Mouse (Mus musculus): ENCODE results near the gene Tbrg1.

Gene Tbrg1

GRCm38 (mm10) chr9:37629941-37630340 is 27.2 kb downstream of the Tbrg1 start:
- no peak for DNase-seq (ENCODE audit: low spot score in 2 of 2)

DNA sequence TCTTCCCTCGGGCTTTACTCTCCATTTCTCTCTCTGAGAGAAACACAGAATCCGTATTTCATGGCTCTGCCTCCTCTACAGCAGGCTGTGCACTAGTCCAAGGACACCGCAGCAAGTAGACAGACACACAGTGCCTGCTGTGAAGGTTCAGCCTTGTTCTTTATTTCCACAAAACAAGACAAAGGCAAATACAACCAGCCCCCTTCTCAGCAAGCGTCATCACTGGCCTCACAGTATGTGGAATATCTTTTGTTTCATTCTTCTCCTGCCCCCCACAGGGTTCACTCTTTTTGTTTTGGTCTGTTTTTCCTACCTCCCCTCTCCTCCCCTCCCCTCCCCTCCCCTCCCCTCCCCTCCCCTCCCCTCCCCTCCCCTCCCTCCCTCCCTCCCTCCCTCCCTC is 28.5 kb downstream of the Tbrg1 start:
- DNase-seq (ENCODE audit: low spot score in 2 of 2), result peak in 1 of 2 experiments; percentile 11

GRCm38 (mm10) chr9:37627263-37627662 is 29.8 kb downstream of the Tbrg1 start:
- DNase-seq (ENCODE audit: low spot score in 2 of 2), result peak in 1 of 2 experiments; percentile 7

GRCm38 (mm10) chr9:37626103-37626567 is 31.0 kb downstream of the Tbrg1 start:
- DNase-seq (ENCODE audit: low spot score in 2 of 2), result peak; percentile 49 to 66

DNA sequence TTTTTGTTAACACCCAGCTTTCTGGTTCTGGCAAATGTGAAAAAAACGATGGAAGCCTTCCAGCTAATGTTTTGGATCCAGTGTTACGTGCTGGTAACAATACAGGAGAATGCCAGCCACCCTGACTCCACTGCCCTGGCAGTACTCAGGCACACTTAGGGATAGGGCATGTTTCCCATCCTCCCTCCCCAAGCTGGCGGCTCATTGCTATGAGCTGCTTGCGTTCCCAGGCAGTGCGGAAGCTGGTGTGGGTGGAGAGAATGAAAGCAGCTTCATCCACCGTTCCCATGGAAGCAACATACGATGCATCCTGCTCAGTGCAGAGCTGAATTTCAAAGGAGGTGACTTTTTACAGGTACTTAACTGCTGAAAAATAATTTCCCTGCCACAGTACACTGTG is 31.5 kb downstream of the Tbrg1 start:
- DNase-seq (ENCODE audit: low spot score in 2 of 2), result peak; percentile 88 to 93

- DNase-seq (ENCODE audit: low spot score in 2 of 2), result peak in 1 of 2 experiments; percentile 28
These were observed 32.0 kb downstream of the Tbrg1 start for GRCm38 (mm10) chr9:37625129-37625528.

GRCm38 (mm10) chr9:37624502-37624901 is 32.6 kb downstream of the Tbrg1 start:
- DNase-seq (ENCODE audit: low spot score in 2 of 2), result no peak

- peak in 1 of 2 experiments; percentile 49 for DNase-seq (ENCODE audit: low spot score in 2 of 2)
These were observed 33.1 kb downstream of the Tbrg1 start for GRCm38 (mm10) chr9:37623981-37624380.

- DNase-seq (ENCODE audit: low spot score in 2 of 2), result peak in 1 of 2 experiments; percentile 54
These were observed 35.8 kb downstream of the Tbrg1 start for GRCm38 (mm10) chr9:37621290-37621689.

DNA sequence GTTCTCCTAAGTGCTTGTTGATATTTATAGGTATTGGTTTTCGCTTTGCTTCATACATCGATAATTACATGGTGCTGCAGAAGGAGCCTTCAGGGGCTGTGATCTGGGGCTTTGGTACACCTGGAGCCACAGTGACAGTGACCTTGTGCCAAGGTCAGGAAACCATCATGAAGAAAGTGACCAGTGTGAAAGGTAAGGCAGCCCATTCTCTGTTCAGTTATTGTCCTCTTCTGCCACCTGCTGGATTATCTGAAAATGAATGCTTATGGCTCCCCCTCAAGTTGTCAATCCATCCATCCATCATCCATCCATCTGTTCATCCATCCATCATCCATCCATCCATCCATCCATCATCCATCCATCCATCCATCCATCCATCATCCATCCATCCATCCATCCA is 40.3 kb downstream of the Tbrg1 start:
- no peak for DNase-seq (ENCODE audit: low spot score in 2 of 2)

GRCm38 (mm10) chr9:37615220-37615619 is 41.9 kb downstream of the Tbrg1 start:
- no peak for DNase-seq (ENCODE audit: low spot score in 2 of 2)

DNA sequence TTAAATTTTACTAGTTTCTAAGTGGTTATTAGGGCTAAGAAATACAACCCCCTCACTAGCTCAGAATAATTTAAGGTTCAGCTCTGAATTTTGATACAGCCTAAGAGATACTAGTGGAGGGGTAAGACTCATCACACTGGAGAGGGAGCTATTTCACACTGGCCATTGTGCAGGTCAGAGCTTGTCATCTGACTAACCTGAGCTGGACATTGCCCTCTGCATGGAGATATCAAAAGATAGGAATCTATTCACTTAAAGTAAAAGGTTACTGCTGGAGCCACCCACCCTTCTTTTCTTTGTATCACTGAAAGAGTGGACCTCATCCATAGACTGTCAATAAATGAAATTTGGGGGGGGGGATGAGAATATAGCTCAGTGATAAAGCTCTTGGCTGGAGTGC is 42.8 kb downstream of the Tbrg1 start:
- no peak for DNase-seq (ENCODE audit: low spot score in 2 of 2)

- no peak for DNase-seq (ENCODE audit: low spot score in 2 of 2)
These were observed 43.2 kb downstream of the Tbrg1 start for GRCm38 (mm10) chr9:37613911-37614280.

GRCm38 (mm10) chr9:37613182-37613910 is 43.8 kb downstream of the Tbrg1 start, which contains the start of gene Spa17:
Spa17 (minus strand) TSS chr9:37613722.
- DNase-seq (ENCODE audit: low spot score in 2 of 2), result peak; percentile 92 to 93

DNA sequence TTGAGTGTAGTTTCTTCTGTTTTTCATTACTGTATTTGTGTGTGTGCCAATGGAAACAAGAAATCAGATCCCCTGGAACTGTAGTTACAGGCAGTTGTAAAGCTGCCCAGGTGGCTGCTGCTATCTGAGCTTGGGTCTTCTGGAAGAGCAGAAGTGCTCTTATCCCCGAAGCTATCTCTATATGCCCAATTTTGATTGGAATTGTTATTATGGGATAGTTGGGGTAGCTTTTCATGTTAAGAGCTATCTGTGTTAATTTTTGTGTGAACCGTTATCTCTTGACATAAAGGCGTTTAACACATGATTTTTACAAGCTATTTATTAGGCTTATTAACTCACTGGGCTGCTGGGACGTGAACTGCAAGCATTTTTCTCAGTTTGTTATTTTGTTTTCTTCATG is 47.6 kb downstream of the Tbrg1 start:
- DNase-seq (ENCODE audit: low spot score in 2 of 2), result no peak

DNA sequence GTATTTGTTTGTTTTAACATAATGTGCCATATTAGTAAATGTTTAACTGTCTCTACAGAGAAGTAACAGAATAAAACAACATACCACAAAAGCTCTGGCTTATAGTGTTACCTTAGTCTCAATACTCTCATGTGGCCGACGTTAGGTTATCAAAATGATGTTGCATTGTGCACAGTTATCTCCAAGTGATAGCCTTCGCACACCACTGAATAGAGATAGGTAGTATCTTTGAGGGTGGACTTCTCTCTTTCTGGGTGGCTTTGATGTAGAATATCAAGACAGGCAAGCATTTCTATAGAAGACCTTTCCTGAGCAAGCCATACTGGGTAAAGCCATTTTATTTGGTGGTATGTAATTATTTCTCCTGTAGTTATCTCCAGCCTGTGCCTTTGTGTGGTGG is 52.0 kb downstream of the Tbrg1 start:
- no peak for DNase-seq (ENCODE audit: low spot score in 2 of 2)

- no peak for DNase-seq (ENCODE audit: low spot score in 2 of 2)
These were observed 56.4 kb downstream of the Tbrg1 start for GRCm38 (mm10) chr9:37600538-37601205.
